Mouse (Mus musculus) urinary bladder, postnatal 36 days (tissue): ENCODE results near the gene Ptpn7.

Experiments
- DNase-seq, 2 experiments: peaks; one replicate each; pipeline ENCODE4 v3.0.0; 2022; ENCODE audit warnings: low spot score in 2 of 2, mixed read lengths in 1 of 2

The Ptpn7 gene

DNA sequence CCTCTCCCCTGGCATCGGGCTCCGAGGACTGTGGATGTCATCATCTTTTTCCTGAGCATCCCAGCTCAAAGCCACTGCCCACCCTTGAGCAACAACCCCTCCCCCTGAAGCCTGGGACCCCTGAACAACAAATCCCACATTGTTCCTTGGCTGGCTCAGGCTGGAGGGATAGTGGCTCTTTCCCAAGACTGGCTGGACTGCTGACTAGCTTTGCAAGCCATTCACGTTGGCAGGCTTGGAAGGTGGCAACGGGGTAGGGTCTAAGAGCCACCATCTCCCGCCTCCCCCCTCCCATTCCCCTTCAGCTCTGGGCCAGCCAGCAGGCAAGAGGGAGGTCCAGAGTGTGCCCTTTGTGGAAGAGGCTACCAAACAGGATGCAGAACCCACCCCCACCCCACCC lies 26.1 kb downstream of the Ptpn7 start:
- DNase-seq, result no peak

DNA sequence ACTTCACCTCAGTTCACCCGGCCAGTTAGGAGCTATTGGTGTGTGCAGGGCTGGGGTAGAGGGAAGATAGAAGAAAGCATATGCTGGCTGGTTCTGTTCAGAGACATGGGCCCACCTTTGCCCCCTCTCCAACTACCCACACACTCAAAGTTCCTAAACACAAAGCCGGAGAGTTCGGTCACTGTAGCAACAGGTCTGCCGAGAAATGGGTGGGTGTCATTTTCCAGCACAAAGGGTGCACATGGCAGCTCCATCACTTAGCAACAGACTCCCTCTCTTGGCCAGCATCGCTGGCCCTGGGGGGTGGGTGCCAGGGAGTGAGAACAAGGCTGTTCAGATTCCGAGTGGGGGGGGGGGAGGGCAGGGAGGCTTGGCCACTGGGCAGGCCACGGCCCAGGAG lies 26.6 kb downstream of the Ptpn7 start:
- DNase-seq, result no peak

DNA sequence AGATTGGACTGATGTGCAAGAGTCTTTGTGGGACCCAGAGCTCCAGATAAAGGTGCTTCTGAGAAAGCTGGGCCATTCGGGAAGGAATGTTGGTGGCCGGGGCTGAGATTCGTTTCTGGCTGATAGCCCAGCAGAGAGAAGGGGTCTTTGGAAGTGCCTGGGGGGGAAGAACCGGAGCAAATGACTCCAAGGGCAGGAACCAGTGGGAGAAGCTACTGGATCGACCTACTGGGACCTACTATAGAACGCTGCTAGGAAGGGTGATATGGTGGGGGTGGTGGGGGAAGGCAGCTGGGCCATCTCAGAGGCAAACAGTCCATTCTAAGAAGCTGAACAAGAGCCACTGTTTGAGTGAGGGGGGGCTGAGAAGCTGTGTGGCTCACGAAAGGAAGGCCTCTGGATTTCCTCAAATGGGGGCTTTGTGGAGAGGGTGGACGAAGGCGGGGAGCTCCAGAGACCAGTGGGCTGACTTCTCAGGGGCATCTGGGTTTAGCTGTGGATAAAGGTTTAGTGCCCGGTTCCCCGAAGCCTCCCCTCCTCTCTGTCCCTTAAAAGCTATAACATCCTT lies 27.1 kb downstream of the Ptpn7 start:
- no peak for DNase-seq

DNA sequence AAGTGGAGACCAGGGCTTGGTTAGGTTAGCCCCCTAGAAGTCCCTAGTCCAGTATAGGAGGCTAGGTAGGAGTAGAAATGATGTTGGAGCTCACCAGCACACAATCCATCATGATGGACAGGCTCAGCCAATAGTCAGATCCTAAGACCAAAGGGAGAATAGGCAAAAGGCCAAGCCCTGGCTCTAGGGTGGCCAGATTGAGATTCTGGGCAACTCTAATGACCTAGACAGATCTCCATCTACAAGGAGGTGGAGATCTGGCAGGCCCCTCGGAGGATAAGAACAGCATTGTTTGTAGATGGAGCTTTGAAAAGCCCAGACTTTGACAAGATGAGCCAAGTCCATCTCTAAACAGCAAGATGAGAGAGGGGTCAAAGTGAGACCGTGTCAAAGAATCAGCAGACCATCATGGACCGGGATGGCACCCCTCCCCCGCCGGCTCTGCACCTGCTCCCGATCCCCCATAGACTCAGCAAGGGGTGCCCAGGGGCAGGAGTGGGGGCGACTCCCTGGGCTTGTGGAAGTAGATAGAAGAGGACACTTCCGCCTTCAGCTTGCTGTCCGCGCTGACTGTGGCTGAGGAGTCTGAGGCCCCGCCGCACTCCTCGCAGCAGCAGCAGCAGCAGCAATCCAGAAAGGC lies 28.0 kb downstream of the Ptpn7 start:
- no peak for DNase-seq

DNA sequence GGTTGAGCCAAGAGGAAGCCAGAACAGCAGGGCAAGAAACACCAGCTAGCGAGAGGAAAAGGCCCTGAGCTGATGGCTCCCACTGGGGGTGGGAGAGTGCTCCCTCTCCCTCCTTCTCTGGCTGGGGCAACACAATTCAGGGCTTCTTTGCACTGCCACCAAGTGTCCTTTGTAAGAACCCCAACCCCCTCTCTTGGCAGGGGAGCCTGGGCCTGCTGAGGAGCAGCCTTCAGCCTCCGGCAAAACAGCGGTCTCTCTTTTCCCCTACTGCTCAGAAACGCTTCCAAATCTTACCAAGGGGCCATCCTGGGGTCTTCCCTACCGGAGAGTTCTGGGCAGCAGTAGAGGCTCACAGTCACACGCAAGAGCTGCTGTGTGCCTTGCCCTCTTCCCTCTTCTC lies 30.2 kb downstream of the Ptpn7 start:
- DNase-seq, result no peak

DNA sequence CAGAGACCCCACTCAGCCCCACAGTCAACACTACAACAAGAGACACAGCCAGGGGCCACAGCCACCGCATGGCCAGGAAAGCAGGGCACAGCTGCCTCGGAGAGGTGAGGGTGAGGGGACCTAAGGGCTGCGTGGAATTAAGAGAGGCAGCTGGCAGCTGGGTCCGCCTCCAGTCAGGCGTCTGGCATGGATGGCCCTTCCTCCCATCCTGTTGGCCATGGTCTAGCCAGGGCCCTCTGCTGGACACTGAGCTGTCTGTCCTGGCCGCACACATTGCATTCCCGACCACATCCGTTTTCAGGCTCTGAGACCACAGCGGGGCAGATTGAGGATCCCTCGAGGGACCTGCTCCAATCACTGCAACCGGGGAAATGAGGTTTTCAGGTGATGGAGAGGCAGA lies 34.9 kb downstream of the Ptpn7 start, which contains the start of gene Gpr37l1:
Gene Gpr37l1, minus strand, starts transcription at position 247 of the 400 bp plus-strand sequence.
- DNase-seq, result no peak

DNA sequence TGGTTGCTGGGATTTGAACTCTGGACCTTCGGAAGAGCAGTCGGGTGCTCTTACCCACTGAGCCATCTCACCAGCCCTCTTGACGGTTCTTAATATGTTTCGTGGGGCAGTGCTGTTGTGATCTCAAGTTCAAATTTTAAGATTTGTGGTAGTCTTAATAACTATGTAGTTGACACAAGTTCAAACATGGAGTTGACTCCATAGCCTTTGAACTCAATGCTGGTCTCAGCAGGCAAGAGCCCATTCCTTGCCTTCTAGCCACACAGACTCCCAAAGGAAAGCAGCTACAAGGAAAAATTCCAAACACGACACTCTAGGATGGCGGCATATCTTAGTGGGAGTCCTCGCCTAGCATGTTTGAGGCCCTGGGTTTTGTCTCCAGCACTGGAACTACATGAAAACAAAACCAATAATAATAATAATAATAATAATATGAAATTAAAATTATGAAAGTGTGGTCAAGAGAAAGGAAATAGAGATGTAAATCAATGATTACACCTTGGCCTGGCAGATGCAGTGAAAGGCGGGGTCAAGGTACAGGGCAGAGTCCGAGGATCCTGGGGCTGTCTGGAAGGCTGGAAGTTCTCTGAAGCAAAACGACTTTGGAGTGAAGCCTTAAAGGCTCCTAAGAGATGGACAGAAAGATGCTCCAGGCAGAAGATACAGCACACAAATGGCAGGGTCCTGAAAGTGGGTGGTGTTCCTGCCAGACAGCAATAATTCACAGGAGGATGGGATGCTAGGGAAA lies 36.1 kb downstream of the Ptpn7 start:
- DNase-seq, result no peak

DNA sequence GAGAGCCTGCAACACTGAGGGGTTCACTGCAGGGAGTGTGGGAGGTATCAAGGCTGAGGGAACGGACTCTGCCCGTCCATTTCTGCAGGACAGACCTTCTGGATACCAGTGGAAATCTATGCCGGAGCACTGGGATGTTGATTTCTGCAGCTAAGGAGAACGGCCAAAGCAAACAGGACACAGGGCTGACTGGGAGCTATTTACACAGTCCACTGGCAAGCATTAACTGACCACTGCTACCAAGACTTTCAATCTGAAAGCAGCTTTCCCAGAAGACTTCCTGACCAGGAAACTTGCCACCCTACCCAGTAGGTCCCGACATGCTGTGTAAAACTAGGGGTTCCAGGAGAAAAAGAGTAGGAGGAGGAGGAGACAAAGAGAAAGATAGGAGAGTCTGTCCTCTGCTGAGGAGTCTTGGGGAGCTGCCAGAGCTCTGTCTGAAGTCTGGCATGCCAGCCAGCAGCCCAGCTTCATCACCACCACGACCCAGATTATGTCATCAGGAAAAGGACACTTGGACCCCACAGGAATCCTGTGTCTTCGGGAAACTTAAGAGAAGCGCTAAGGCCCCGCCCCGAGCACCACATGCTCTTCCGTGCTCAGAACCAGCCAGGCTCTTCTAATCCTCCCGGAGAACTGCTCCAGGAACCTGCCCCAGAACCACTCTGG lies 37.2 kb downstream of the Ptpn7 start:
- no peak for DNase-seq

DNA sequence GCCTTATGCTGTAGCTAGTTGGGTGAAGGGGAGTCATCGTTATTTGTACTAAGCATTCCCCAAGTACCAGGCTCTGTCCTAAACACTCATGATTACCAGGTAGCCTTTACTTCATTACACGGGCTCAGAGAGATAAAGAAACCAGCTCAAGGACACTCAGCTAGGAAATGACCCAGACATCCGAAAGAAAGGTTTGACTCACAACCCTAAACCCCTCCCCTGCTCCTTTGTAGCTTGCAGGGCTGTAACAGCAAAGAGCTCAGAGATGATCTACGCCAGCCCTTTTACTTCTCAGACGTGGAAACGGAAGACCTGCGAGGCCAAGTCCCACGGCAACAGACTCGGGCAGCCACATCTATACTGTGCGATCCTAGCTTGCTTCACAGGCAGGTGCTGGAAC lies 37.8 kb downstream of the Ptpn7 start:
- DNase-seq, result no peak

DNA sequence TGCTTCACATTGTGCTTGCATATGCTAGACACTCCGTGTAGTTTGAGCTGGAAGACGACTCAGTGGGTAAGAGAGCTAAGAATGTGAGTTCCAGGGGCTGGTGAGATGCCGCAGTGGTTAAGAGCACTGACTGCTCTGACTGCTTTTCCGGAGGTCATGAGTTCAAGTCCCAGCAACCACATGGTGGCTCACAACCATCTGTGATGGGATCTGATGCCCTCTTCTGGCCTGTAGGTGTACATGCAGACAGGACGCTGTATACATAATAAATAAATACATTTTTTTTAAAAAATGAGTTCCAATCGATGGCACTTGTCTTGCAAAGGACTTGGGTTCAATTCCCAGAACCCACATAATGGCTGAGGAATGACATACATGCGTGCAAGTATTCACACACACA lies 38.7 kb downstream of the Ptpn7 start:
- DNase-seq, result no peak

DNA sequence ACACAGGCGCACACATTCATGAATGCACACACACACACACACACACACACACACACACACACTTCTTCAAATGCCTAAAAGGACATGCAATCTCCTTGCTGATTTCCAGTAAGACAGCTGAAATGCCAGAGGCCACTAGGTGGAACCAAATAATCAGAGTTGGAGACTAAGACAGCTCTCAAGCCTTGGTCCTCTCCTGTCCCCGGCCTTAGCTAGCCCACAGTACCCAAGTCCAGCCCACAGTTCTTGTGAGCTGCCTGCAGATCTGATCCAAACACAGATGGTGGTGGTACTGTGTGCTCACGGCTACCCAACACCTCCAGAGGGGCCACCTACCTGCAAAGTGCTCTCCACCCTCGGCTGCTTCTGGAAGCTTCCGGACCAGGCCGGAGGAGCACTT lies 39.5 kb downstream of the Ptpn7 start:
- DNase-seq, result peak; percentile 57 to 64

DNA sequence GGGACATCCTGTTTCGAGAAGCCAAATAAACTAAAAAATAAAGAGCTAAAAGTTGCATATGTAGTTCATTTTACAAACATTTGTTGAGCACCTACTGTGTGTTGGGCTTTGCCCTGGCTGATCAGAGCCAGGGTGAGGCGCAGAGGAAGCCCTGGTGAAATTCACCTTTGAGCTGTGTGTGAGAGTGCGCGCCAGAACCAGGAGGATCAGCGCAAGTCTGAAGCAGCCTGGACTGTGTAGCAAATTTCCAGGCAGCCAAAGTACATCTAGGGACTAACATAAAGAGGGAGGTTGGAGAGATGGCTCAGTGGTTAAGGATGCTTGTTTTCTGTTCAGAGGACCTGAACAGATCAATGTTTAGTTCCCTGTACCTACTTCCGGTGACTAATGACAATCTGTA lies 40.8 kb downstream of the Ptpn7 start:
- no peak for DNase-seq

DNA sequence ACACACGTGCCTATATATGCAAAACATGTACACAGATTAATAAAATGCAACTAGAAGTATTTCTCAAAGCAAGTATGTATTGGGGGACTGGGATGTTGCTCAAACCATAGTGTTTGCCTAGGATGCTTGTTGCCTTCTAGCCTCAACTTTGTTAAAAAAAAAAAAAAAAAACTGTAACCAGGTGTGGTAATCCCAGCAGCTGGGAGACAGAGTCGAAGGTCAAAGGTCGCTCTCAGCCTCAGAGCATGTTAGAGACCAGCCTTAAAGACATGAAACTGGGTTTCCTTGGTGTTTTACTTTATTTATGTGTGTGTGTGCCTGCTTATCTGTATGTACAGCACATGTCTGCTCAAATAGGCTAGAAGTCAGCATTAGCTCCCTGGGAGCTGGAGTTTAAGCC lies 42.7 kb downstream of the Ptpn7 start:
- DNase-seq, result no peak

DNA sequence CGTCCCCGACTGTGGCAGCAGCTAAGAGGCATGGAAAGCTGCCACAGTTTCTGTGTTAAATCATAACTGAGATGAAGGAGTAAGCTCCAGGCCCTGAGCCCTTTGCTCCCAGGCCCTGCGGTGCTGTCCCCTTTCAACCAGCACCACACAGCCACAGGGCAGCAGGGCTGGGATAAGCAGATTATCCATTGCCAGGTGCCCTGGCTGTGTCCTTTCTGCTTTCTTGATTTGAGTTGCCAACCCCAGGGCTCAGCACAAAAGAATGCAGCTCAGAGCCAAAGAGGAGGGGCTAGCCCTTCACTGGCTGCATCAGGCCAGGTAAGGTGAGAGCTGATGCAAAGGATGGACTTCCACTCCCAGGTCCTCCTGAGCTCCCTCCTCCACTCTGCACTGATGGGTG lies 45.2 kb downstream of the Ptpn7 start:
- no peak for DNase-seq

DNA sequence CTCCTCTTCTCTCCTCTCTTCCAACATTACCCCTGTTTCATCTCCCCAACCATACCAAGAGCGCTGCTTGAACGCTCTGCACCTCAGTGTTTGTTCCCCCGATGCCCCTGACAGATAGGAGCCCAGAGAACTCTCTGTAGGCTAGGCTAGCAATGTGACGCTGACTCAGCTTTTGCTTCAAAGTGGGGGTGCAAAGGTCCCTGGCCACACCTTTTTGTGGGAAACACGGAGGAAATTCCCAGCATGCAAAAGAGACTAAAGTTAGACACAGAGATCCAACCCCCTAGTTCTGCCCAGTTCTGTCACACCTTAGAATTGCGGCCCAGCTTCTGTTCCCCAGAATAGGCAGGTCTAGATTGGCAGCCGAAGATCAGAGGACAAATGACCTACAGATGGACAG lies 46.4 kb downstream of the Ptpn7 start:
- DNase-seq, result no peak

DNA sequence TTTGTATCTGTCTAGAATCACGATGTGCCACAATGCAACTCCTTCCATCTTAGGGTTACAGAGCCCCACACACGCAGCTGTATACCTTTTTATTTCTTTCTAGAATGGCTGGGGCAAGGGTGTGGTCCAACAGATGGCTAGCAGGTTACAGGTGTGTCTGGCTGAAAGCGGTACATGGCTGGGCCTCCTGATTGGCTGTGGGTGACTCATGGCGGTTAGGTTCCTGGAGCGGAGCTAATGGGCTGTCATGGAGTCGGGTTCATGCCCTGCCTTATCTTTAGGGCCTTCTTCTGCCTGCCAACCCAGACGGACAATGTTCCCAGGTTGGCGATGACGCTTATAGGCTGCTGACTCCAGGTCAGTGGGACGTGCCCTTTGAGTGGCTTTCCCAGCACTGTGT lies 48.3 kb downstream of the Ptpn7 start:
- peak; percentile 33 to 58 for DNase-seq

DNA sequence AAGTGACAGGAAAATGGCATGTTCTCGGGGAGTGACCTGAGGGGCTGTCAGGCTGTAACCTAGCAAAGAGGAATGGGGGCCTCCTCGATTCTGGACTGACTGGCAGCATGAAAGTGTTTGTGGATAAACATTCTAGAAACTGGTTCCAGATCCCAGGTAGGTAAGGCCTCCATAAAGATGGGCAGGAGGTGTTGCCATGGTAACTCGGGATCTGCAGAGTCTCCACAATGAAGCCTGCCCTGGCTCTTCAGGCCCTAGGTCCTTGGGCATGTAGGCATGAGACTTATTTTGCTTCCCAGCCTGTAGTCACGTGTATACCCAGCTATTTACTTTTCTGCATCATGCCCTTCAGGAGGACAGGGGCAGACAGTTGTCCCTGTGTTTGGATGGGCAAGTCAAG lies 48.8 kb downstream of the Ptpn7 start:
- no peak for DNase-seq

DNA sequence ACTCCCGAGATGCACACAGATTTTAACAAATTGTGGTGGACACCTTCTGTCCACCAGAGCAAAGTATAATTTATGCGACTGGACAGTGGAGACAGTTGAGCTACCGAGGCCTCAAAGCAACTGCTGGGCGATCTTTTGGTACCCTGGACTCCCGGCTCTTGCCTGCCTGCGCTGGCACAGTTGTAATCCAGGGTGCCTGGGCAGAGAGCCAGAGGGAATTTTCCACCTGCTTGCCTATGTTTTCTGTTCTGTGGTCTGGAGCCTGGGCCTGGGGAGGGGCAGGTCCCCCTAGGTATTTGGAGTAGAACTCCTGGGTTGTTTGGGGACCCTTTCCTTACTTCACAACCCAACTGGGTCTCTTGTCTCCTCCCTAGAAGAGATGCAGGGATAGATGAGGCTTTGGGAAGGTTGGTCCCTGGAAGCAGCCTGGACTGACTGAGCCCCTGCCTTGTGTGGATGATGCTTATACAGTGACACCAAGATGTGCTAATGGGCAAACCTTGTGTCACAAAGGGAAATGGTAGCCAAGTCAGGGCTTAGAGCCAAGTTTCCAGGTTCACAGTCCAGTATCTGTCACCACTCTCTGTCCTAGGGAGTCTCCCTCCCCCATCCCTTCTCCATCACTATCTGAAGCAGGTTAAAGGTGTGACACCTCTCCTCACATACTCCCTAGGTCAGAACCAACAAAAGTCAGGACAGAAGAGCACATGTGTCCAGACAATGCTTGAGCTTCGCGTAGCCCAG lies 49.6 kb downstream of the Ptpn7 start:
- DNase-seq, result no peak

DNA sequence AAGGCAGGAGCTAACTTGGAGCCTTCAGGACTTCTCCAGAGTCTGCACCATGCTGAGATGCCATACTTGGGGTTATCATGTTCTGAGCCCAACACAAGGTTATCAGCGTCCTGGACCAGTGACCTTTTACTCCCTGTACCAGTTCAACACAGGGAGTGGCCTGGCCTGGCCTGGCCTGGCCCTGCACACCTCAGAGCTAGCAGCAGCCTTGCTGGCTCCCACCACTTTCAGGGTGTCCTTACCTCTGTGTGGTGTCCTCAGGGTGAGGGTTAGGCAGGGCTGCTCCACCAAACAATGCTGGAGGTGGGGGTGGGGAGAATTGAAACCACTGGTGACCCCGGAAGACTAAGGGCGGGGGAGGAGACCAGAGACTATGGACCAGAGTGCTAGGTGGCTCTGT lies 50.5 kb downstream of the Ptpn7 start:
- DNase-seq, result no peak

DNA sequence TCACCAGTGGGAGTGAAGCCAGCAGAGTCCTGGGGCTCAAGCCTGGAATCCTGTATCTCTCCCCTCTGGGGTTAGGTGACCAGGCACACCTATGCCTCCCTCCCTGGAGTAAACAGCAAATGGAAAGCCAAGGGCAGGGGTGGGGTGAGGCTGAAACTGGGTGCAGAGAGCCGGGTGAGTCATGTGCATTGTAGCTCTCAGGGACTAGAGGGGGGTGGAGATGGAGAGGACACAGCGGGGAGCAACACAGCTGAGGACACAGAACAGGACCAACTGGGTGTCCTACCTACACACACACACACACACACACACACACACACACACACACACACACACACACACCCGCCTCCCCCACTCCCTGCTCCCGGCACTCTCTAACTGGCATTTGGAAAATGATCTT lies 50.9 kb downstream of the Ptpn7 start:
- DNase-seq, result peak; percentile 40 to 71

DNA sequence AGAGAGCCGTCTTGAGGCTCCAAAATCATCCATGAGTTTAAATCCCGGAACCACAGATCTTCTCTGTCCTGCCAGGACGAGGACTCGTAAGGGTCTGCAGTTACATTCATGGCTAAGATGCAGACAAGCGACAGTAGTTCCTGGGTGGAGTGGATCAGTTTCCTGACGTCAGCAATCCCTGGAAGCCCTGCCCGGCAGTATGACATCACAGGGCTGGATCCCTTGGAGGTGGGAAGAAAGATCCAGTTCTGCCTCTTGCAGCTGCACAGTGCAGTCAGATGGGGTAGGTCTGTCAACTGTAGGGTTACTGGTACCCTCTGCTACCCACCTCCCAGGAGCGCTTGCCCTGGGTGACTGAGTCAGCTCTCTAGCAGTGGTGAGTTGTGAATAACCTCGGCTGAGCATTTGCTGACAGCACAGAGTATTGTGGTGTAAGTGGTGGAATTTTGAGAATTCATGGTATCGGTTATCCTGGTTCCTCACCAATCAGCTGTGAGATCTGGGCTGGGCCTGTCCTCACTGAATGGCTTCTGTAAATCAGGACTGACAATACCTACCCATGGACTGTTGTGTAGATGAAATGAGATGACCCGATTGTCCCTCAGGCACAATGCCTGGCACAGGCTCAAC lies 51.6 kb downstream of the Ptpn7 start:
- DNase-seq, result no peak

DNA sequence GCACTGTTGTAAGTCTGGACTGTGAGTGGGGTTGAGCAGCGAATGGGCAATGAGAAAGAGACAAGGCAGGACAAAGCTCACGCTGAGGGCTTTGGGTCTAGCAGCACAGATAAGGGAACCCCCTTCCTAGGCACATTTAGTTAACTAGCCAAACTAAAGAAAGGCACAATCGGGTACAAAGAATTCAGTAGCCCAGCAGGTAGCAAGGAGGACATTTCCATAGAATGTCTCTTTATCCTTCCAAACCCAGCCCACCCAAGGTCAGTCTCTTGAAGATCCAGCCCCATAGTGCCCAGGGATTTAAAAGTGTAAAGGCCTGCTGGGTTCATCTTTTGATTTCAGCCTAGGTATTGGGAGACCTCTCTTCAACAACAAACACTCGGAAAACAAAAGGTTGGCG lies 53.4 kb downstream of the Ptpn7 start:
- no peak for DNase-seq
